Mouse (Mus musculus) layer of hippocampus, adult 2 months (tissue): ENCODE measurements around the gene Sdc3. TPM values are rescaled to one million over a fixed set of nuclear protein-coding genes. Genes with fewer than 3 reads are reported as not detected.

Experiments used
- DNase-seq, 2 experiments: peaks; one replicate each; pipeline ENCODE4 v3.0.0; 2022; ENCODE audit warnings: low spot score in 2 of 2
- H3K27ac ChIP-seq: fragments of 200-600 bp; 2 replicates; pipeline ENCODE4 v1.8.1; 2022
- H3K4me3 ChIP-seq: fragments of 200-600 bp; 2 replicates; pipeline ENCODE4 v1.8.1; 2022; ENCODE audit warnings: mild to moderate bottlenecking
- CTCF ChIP-seq: fragments of 200-600 bp; conservative IDR thresholded peaks from 2 replicates; pipeline ENCODE4 v1.8.1; 2022; ENCODE audit warnings: antibody characterized with exemption, mild to moderate bottlenecking, moderate library complexity
- total RNA-seq, 2 experiments: library from RNA; stranded (reverse); gene quantifications; 2 replicates each; pipeline ENCODE4 v1.2.3; 2021

The Sdc3 gene
- total RNA-seq, 2 experiments from 2014 or later = 130 to 140 TPM

- DNase-seq = peak in 1 of 2 experiments; percentile 55
- H3K4me3 ChIP-seq = no peak overlapping the region
Measured at GRCm38 (mm10) chr4:130858880-130859279, 66.5 kb downstream of the Sdc3 start.

DNA sequence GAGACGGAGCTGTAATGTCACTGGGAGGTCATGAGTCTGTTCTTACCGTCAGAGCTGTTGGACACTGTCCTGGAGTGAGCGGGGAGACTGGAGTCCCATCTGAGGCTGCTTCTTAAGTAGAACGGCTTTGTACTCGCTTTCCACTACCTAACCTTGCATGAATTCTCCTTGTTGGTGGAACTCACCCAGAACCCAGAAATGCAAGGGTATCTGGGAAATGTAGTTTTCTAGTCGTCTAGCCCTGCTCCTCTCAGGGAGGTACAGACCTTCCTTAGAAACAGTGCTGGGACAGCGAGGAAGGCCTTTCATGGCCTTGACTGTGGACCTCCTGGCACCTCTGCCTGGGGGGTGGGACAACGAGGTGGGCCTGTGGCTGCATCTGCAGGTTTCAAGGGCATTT lies 67.1 kb downstream of the Sdc3 start:
- peak overlapping the region; percentile 68 for H3K27ac ChIP-seq
- TF ChIP-seq CTCF = no peak
- no peak for DNase-seq

More at GRCm38 (mm10) chr4:130858880-130859279, 66.5 kb downstream of the Sdc3 start:
- no peak for TF ChIP-seq CTCF
- peak overlapping the region; percentile 80 for H3K27ac ChIP-seq

DNA sequence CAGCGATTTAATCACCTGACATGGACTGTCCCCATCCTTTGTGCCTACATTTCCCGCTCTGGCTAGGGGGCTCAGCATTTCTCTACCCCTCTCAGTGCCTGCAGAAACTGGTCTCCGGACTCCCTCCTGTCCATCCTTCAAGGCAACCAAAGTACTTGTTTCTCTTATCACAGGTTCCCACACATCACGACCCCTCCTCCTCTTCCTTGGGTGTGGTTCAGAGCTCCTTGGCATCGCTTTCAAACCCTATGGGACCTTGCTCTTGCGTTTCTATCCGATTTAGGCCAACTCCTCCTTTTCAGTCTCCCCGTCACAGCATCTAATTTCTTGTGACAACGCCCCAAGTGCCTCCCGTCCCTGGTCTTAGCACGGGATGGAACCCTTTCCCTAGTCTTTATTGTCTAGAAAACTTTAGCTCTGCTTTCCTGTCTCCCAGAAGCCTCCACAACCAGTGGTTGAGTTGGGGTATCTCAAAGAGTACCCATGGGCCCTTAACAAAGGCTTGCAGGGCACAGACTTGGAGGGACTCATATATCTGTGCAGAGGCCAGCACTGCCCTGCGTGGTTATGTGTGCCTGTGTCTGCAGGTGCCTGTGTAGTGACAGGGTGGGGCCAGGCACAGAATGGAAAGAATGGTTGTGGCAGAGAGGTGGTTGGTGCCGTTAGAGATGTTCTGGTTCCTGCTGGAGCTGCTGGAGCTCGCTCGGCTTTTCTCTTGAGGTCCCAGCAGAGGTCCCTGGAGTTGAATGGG lies 68.7 kb downstream of the Sdc3 start:
- peak overlapping the region; percentile 35 for H3K4me3 ChIP-seq
- no peak for DNase-seq
- H3K27ac ChIP-seq = peak overlapping the region; percentile 93
- TF ChIP-seq CTCF = no peak

More for the DNA sequence above, 67.1 kb downstream of the Sdc3 start:
- no peak overlapping the region for H3K4me3 ChIP-seq

DNA sequence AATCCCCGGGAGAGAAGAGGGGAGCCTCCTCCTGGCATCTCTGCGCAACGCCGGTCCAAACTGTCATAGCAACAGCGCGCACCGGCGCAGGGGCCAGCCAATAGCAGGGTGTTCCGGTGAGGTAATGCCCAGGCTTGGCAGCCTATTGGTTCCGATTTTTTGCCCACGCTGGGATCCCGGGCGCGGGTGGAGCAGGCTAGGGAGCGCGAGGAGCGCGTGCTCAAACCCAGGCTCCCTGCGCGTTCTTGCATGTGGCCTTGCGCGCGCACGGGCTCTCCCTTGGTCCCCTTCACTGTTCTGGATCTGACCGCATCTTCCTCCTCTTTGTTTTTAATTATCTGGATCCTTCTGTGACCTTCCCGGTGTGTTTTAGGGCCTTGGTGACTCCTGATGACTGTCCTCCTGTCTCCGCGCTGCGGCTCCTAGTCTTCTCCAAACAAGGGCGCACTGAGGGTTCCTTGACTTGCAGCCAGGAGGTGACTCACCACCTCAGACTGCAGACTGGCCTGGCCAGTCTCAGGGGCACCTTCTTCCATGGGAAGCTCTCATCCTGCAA lies 69.4 kb downstream of the Sdc3 start:
- peak; percentile 96 for DNase-seq
- peak; percentile 47 for TF ChIP-seq CTCF
- Histone ChIP-seq H3K4me3 (peak overlapping the region; percentile 35), H3K27ac (peak overlapping the region; percentile 93)

DNA sequence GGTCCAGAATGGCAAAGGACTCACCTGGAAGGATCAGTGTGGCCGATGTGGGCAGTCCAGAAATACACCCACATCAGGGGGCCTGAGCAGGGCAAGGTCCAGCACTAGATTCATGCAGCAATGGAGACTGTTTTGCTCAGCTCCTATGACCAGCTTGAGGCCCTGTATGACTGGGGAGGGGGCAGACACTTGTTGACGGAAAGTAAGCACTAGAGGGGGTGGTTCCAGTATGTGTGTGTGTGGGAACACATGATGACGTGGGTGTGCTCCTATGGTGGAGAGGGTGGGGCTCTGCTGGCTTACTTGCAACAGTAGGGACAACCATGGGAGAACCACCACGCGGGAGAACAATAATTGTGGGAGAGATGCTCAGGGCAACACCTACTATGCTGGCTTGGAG lies 70.2 kb downstream of the Sdc3 start:
- no peak for TF ChIP-seq CTCF
- Histone ChIP-seq H3K27ac (peak overlapping the region; percentile 93), H3K4me3 (no peak overlapping the region)
- no peak for DNase-seq

DNA sequence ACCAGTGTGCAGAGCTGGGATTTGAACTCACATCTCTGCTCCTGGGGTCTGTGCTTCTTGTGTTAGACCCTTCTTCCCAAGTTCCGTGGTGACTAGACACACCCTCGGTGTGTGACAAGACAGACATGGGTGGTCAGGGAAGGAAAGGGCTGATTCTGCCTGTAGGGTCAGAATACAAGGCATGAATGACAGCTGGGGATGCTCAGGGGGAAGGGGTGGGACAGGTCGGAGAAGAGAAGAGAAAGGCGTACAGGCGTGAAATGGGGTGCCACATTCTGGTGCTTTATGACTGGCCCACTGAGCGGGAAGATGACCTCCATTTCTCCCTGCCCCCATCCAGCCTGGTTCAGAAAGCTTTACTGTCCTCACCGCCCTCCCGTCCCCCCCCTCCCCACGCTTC lies 73.1 kb downstream of the Sdc3 start:
- no peak overlapping the region for H3K4me3 ChIP-seq
- H3K27ac ChIP-seq = peak overlapping the region; percentile 95
- no peak for DNase-seq
- TF ChIP-seq CTCF = no peak

DNA sequence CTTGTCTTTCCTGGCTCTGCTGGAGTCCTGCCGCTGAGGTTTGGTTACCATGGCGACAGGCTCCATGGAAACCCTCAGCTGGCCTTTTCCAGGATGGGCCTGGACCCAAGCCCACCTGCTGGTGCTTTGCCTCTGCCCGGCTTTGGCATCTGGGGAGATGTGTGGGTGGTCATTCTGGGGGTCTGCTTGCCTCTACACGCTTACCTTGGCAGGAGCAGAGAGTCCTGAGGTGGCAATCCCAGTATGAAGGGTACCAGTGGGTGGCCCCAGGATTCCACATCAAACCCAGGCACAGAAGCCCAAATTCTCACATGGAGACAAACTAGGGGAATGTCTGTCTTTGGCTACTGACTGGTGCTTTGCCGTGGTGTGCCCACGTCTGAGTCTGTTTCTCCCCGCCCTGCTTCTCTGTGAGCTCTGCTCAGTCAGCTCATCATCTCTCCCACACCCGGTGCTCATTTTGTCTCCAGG lies 73.6 kb downstream of the Sdc3 start:
- peak overlapping the region; percentile 95 for H3K27ac ChIP-seq
- no peak for TF ChIP-seq CTCF
- H3K4me3 ChIP-seq = no peak overlapping the region
- peak; percentile 81 to 86 for DNase-seq

- Histone ChIP-seq H3K27ac (no peak overlapping the region), H3K4me3 (no peak overlapping the region)
- no peak for DNase-seq
- no peak for TF ChIP-seq CTCF
Measured at GRCm38 (mm10) chr4:130867940-130868339, 75.6 kb downstream of the Sdc3 start.

DNA sequence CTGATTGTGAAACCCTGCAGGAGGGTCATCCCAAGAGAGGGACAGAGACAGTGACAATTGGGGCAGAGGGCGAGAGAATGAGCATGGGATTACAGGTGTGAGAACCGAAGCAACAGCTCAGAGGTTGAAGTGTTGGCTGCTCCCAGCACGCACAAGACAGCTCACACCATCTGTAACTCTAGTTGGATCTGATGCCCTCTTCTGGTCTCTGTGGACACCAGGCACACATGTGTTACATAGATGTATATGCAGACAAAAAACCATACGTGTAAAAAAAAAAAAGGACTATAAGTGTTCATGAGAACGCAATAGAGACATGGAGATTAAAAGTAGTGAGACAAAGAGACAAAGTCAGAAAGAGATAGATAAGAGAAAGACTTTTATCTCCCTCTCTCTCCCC lies 76.5 kb downstream of the Sdc3 start:
- no peak for DNase-seq
- Histone ChIP-seq H3K4me3 (no peak overlapping the region), H3K27ac (no peak overlapping the region)
- peak; percentile 47 for TF ChIP-seq CTCF

DNA sequence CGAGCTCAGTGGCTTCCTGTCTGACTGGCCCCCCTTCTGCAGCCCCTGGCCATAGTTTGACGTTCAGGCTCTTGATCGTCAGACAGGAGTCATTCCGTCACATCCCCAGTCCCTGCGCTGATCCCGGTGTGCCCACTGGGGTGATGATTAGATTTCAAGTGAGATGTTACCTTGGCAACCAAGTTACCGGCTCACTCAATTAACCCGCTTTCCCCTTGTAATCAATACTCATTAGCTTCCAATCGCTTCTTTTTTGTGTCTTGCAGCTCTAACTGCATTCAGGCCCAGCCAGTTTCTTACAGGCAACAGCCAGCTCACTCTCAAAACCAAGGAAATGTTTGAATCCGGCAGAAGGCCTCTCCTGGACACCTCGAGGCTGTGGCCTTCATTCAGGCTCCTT lies 80.1 kb downstream of the Sdc3 start:
- Histone ChIP-seq H3K27ac (no peak overlapping the region), H3K4me3 (no peak overlapping the region)
- no peak for DNase-seq
- no peak for TF ChIP-seq CTCF

GRCm38 (mm10) chr4:130873440-130873839 lies 81.1 kb downstream of the Sdc3 start:
- Histone ChIP-seq H3K27ac (no peak overlapping the region), H3K4me3 (no peak overlapping the region)
- DNase-seq = no peak
- TF ChIP-seq CTCF = peak; percentile 66

DNA sequence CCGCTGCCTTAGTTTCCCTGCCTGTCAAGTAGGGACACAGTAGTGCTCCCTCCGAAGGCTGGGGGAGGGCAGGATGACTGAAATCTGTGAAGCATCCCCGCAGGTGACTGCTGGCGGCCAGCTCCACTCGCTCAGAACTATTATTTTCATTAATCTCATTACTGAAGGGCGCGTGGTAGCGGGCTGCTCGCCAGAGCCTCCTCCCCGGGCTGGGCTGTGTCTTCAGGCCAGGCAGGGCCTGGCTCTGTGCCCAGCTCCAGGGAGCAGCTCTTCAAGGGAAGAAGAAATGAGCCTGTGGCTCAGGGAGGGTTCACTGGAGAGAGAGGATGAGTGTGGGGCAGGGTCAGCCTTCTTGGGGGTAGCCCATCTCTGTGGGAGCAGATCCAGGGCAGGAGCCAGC lies 82.3 kb downstream of the Sdc3 start:
- DNase-seq = peak; percentile 51 to 63
- TF ChIP-seq CTCF = no peak
- H3K27ac ChIP-seq = no peak overlapping the region
- no peak overlapping the region for H3K4me3 ChIP-seq

Other genes starting within 250 kb of the Sdc3 start
- 10 to 100 TPM; 34.5 to 35.5 TPM for gene Nkain1, start 218.4 kb upstream of the Sdc3 start, total RNA-seq
- 100 to 1,000 TPM; 122 to 125 TPM for gene Pum1, start 129.2 kb upstream of the Sdc3 start, total RNA-seq
- gene Laptm5, start 120.6 kb downstream of the Sdc3 start, total RNA-seq = 10 to 100 TPM; 33.9 to 34.0 TPM
- under 1 TPM; 0.41 to 0.64 TPM for gene Matn1, start 151.8 kb downstream of the Sdc3 start, total RNA-seq